Comparison of ENCODE assay signal across 21 mouse cellular contexts in the genomic region with DNA sequence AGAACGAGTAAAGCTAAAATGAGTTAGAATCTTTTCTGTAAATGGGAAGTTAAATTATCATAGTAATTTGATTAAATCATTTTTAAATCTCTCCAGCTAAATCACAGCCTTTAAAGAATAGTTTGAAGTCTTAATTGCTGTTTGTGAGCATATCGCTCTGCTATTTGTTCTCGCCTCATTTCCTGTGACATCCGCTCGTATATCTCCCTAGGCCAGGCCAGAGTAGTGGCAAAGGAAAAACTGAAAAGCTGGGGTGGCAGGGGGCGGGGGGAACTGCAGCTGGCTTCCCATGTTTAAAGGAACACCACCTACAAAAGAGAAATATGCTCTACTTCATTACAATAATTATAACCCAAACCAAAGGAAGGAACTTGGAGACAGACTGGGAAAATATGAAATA. TPM values are rescaled to one million over a fixed set of nuclear protein-coding genes. Genes with fewer than 3 reads are reported as not detected.
DNase-seq lines count a peak whose midpoint lies in the region; ATAC-seq and TF ChIP-seq lines count a peak whose summit lies in the region.
"Had no signal": no experiment of that assay in that cellular context is flagged by ENCODE, and none has a peak within 500 bp of the region (broad histone marks: within the 10 kb centered on the region; RNA-seq: fewer than 3 reads in every experiment).

No protein-coding gene starts in this region.

- no peaks in the 10 kb centered on the region for H3K36me3 ChIP-seq in forebrain, embryonic 16.5 days (ENCODE audit: control insufficient read depth, insufficient read depth)
- no peaks in the 10 kb centered on the region for H3K36me3 ChIP-seq in forebrain, embryonic 15.5 days
- H3K36me3 ChIP-seq in kidney, postnatal 0 days (ENCODE audit: insufficient read depth, low read length) = no peaks in the 10 kb centered on the region
- no peaks in the 10 kb centered on the region for H3K36me3 ChIP-seq in kidney, adult 2 months (ENCODE audit: control insufficient read depth, insufficient read depth, low read length)
- H3K36me3 ChIP-seq: embryonic facial prominence, embryonic 13.5 days; hindbrain, embryonic 15.5 days; intestine, embryonic 15.5 days; midbrain, embryonic 13.5 days; neural tube, embryonic 12.5 days had no signal

- H3K9ac ChIP-seq in forebrain, embryonic 16.5 days (replicated peaks; ENCODE audit: low read depth, low read length) = no peak overlapping the region
- H3K9ac ChIP-seq in forebrain, embryonic 15.5 days (replicated peaks) = no peak overlapping the region
- H3K9ac ChIP-seq in kidney, postnatal 0 days (ENCODE audit: low read depth, low read length) = no peak overlapping the region
- H3K9ac ChIP-seq: embryonic facial prominence, embryonic 13.5 days; heart, embryonic 12.5 days; hindbrain, embryonic 15.5 days; intestine, embryonic 15.5 days; midbrain, embryonic 13.5 days; neural tube, embryonic 12.5 days had no signal

- H3K4me1 ChIP-seq in forebrain, embryonic 16.5 days (replicated peaks; ENCODE audit: control insufficient read depth, insufficient read depth, low read length) = 0 out of 2 replicates have a peak, but pooled peaks cover 4% of the 10 kb centered on the region
- no peaks in the 10 kb centered on the region for H3K4me1 ChIP-seq in forebrain, embryonic 15.5 days
- H3K4me1 ChIP-seq in kidney, postnatal 0 days (replicated peaks; ENCODE audit: insufficient read depth, low read length) = no peaks in the 10 kb centered on the region
- H3K4me1 ChIP-seq in kidney, adult 2 months (ENCODE audit: control insufficient read depth, insufficient read depth, low read length) = no peaks in the 10 kb centered on the region
- H3K4me1 ChIP-seq: embryonic facial prominence, embryonic 13.5 days; heart, embryonic 12.5 days; hindbrain, embryonic 15.5 days; intestine, embryonic 15.5 days; midbrain, embryonic 13.5 days; neural tube, embryonic 12.5 days had no signal

- TF ChIP-seq POLR2A in kidney, adult 2 months (IDR thresholded peaks at IDR 0.05; ENCODE audit: low read depth, low read length) = no peak

- H3K27ac ChIP-seq in forebrain, embryonic 16.5 days (ENCODE audit: low read length) = no peak overlapping the region
- H3K27ac ChIP-seq in forebrain, embryonic 15.5 days (replicated peaks) = no peak overlapping the region
- H3K27ac ChIP-seq in kidney, postnatal 0 days = no peak overlapping the region
- H3K27ac ChIP-seq in kidney, adult 2 months (ENCODE audit: insufficient read depth, low read depth, low read length) = no peak overlapping the region
- H3K27ac ChIP-seq: embryonic facial prominence, embryonic 13.5 days; gastrocnemius, adult 2 months; hindbrain, embryonic 15.5 days; intestine, embryonic 15.5 days; midbrain, embryonic 13.5 days; neural tube, embryonic 12.5 days had no signal

- H3K27me3 ChIP-seq in forebrain, embryonic 16.5 days (replicated peaks; ENCODE audit: control insufficient read depth, insufficient read depth, low read length) = no peaks in the 10 kb centered on the region
- no peaks in the 10 kb centered on the region for H3K27me3 ChIP-seq in forebrain, embryonic 15.5 days
- no peaks in the 10 kb centered on the region for H3K27me3 ChIP-seq in kidney, postnatal 0 days (ENCODE audit: insufficient read depth, low read length)
- no peaks in the 10 kb centered on the region for H3K27me3 ChIP-seq in kidney, adult 2 months (replicated peaks; ENCODE audit: control insufficient read depth, insufficient read depth, low read length)
- H3K27me3 ChIP-seq: embryonic facial prominence, embryonic 13.5 days; heart, embryonic 12.5 days; hindbrain, embryonic 15.5 days; intestine, embryonic 15.5 days; midbrain, embryonic 13.5 days; neural tube, embryonic 12.5 days had no signal

- no peak overlapping the region for H3K4me3 ChIP-seq in forebrain, embryonic 16.5 days (replicated peaks; ENCODE audit: low read length)
- H3K4me3 ChIP-seq in forebrain, embryonic 15.5 days = no peak overlapping the region
- H3K4me3 ChIP-seq in kidney, postnatal 0 days (replicated peaks; ENCODE audit: low read depth, low read length) = no peak overlapping the region
- H3K4me3 ChIP-seq in kidney, adult 2 months (ENCODE audit: insufficient read depth, low read depth, low read length) = no peak overlapping the region
- H3K4me3 ChIP-seq: embryonic facial prominence, embryonic 13.5 days; gastrocnemius, adult 2 months; heart, embryonic 12.5 days; hindbrain, embryonic 15.5 days; intestine, embryonic 15.5 days; midbrain, embryonic 13.5 days; neural tube, embryonic 12.5 days had no signal

- DNase-seq in kidney, postnatal 0 days (ENCODE audit: low spot score) = peak; percentile 88
- no peak for DNase-seq in kidney, adult 2 months
- peak; percentile 67 for DNase-seq in Muller cell, postnatal 12 days (ENCODE audit: inconsistent ontology term)
- DNase-seq in kidney, postnatal 4 days = peak; percentile 54 to 60
- DNase-seq in right cerebral cortex, postnatal 14 days = no peak
- no peak for DNase-seq in cerebellum, postnatal 25 days
- DNase-seq: adrenal gland, postnatal 14 days; cerebellum, adult 18-20 months; gastrocnemius, adult 2 months; lung, adult 2 months; spleen, adult 18-20 months; thymus, postnatal 25 days had no signal

- H3K4me2 ChIP-seq in forebrain, embryonic 16.5 days (ENCODE audit: low read length) = no peak overlapping the region
- no peak overlapping the region for H3K4me2 ChIP-seq in forebrain, embryonic 15.5 days (replicated peaks)
- no peak overlapping the region for H3K4me2 ChIP-seq in kidney, postnatal 0 days (ENCODE audit: low read length)
- H3K4me2 ChIP-seq: embryonic facial prominence, embryonic 13.5 days; heart, embryonic 12.5 days; hindbrain, embryonic 15.5 days; intestine, embryonic 15.5 days; midbrain, embryonic 13.5 days; neural tube, embryonic 12.5 days had no signal

- no peak for TF ChIP-seq CTCF in kidney, postnatal 0 days (IDR thresholded peaks at IDR 0.05; ENCODE audit: low read depth)
- TF ChIP-seq CTCF in kidney, adult 2 months (conservative IDR thresholded peaks at IDR 0.05; ENCODE audit: insufficient read depth, insufficient read length, low read depth, low read length) = no peak

- 50% methylated on average over 6 of the region's 6 CpGs for WGBS in forebrain, embryonic 16.5 days
- 59% methylated on average over 6 of the region's 6 CpGs for WGBS in forebrain, embryonic 15.5 days
- WGBS in kidney, postnatal 0 days = 11% methylated on average over 6 of the region's 6 CpGs
- 34% methylated on average over 6 of the region's 6 CpGs for WGBS in kidney, adult 2 months

- H3K9me3 ChIP-seq in forebrain, embryonic 16.5 days (ENCODE audit: control insufficient read depth, low read length) = no peaks in the 10 kb centered on the region
- H3K9me3 ChIP-seq in forebrain, embryonic 15.5 days = no peaks in the 10 kb centered on the region
- H3K9me3 ChIP-seq in kidney, postnatal 0 days (replicated peaks; ENCODE audit: low read length) = no peaks in the 10 kb centered on the region
- H3K9me3 ChIP-seq: embryonic facial prominence, embryonic 13.5 days; heart, embryonic 12.5 days; hindbrain, embryonic 15.5 days; intestine, embryonic 15.5 days; midbrain, embryonic 13.5 days; neural tube, embryonic 12.5 days had no signal

- ATAC-seq in forebrain, embryonic 16.5 days = peak; percentile 50; the same call in 1 of the 2 replicates
- ATAC-seq in forebrain, embryonic 15.5 days (replicated peaks) = no peak
- no peak for ATAC-seq in kidney, postnatal 0 days (replicated peaks; ENCODE audit: low FRiP score, low read depth)
- ATAC-seq: CD4-positive, CD25-positive, alpha-beta regulatory T cell, adult 4 months; intestine, embryonic 15.5 days; midbrain, embryonic 13.5 days had no signal

RNA-seq across cellular contexts. Expression of a gene that starts 54.4 kb away (rescaled TPM):
- 0.05 and 0.32 TPM in 2 replicates for polyA plus RNA-seq in forebrain, embryonic 16.5 days (2015; fragmentation: Nextera tagmentation; extraction: Ambion mirVana)
- 0.04 and 0.10 TPM in 2 replicates for polyA plus RNA-seq in forebrain, embryonic 15.5 days (2015; fragmentation: Nextera tagmentation; extraction: Ambion mirVana)
- polyA plus RNA-seq in kidney, postnatal 0 days (2015; fragmentation: Nextera tagmentation; extraction: Ambion mirVana) = not detected in 2 replicates
- 0.01 TPM in 1 of 2 replicates, not detected in the other for polyA plus RNA-seq in kidney, adult 2 months (2012; rRNA removed)
- polyA plus RNA-seq: lung, adult 2 months had no signal

Comparison
In these comparisons a context has a peak if more than half of its experiments do, and no peak if none do; other contexts are left out.
1. DNase-seq: peak in kidney, postnatal 0 days (single experiment), Muller cell, postnatal 12 days (single experiment) and kidney, postnatal 4 days (2 of 2); none in kidney, adult 2 months (single experiment), right cerebral cortex, postnatal 14 days (single experiment) and cerebellum, postnatal 25 days (0 of 2).